Mouse (Mus musculus) limb, embryonic 15.5 days (tissue): ENCODE measurements around the gene Isl2. TPM values are rescaled to one million over a fixed set of nuclear protein-coding genes. Genes with fewer than 3 reads are reported as not detected.

Experiments
- ATAC-seq: fragments of 200-750 bp; cut with Nextera tagmentation; 2 replicates; pipeline ENCODE4 v1.8.0; 2017; ENCODE audit warnings: low read depth, moderate TSS enrichment; ENCODE audit not compliant: insufficient number of reproducible peaks, low FRiP score, low TSS enrichment
- H3K27ac ChIP-seq: fragments of 300-500 bp; sonication (generic); 2 replicates; pipeline ENCODE4 v1.5.1; 2015; ENCODE audit warnings: moderate library complexity, mild to moderate bottlenecking, inconsistent platforms
- H3K27me3 ChIP-seq: fragments of 300-500 bp; sonication (generic); 2 replicates; pipeline ENCODE4 v1.6.1; 2015; ENCODE audit warnings: inconsistent platforms
- H3K36me3 ChIP-seq: fragments of 300-500 bp; sonication (generic); 2 replicates; pipeline ENCODE4 v1.6.1; 2015; ENCODE audit warnings: inconsistent platforms
- H3K4me1 ChIP-seq: fragments of 300-500 bp; sonication (generic); 2 replicates; pipeline ENCODE4 v1.6.1; 2015; ENCODE audit warnings: inconsistent platforms
- H3K4me2 ChIP-seq: fragments of 300-500 bp; sonication (generic); 2 replicates; pipeline ENCODE4 v1.6.1; 2015; ENCODE audit warnings: mild to moderate bottlenecking, inconsistent platforms
- H3K4me3 ChIP-seq: fragments of 300-500 bp; sonication (generic); 2 replicates; pipeline ENCODE4 v1.5.1; 2015; ENCODE audit warnings: mild to moderate bottlenecking, inconsistent platforms
- H3K9ac ChIP-seq: fragments of 300-500 bp; sonication (generic); 2 replicates; pipeline ENCODE4 v1.6.1; 2015; ENCODE audit warnings: inconsistent platforms
- H3K9me3 ChIP-seq: fragments of 300-500 bp; sonication (generic); 2 replicates; pipeline ENCODE4 v1.6.1; 2016; ENCODE audit warnings: inconsistent platforms
- WGBS: fragments of 180-500 bp; shearing (Covaris S2); methylation state at CpG from one replicate; pipeline ENCODE4 v1.1.7; 2015; 5-methylcytosine and 5-hydroxymethylcytosine counted together
- polyA plus RNA-seq: library from polyadenylated mRNA; unstranded; fragments of >200 nt; fragmentation: Nextera tagmentation; extraction: Ambion mirVana; gene quantifications from 2 replicates; pipeline ENCODE4 v1.2.1, GENCODE M21; 2015

Isl2 gene
- polyA plus RNA-seq, 1 experiment from 2014 or later, result 0.19 TPM

DNA sequence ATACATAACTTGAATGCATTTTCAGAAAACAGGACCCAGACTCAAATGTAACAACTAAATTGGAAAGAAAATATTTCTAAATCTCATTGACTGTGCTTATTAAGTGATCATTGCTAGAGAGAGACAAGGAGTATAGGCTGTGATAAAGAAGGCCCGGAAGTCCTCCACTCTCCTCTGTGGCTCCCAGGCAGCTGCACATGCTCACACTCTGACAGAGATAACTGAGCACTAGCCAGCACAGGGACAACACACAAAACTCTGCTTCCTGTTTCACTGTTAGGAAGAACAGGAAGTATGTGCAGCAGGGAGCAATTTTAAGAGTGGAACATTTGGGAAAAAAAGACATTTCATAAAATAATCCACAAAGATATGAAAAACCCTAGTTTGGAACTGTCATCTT, 16.5 kb downstream of the Isl2 start:
- Histone ChIP-seq H3K9ac (no peak overlapping the region), H3K27ac (no peak overlapping the region), H3K4me1 (0 out of 2 replicates have a peak, but pooled peaks cover 2% of the 10 kb centered on the region), H3K27me3 (peaks cover 2% of the 10 kb centered on the region), H3K36me3 (no peaks in the 10 kb centered on the region), H3K4me2 (no peak overlapping the region), H3K4me3 (no peak overlapping the region), H3K9me3 (no peaks in the 10 kb centered on the region)
- no peak for ATAC-seq
- WGBS, result 60% methylated on average over 1 of the region's 1 CpGs

DNA sequence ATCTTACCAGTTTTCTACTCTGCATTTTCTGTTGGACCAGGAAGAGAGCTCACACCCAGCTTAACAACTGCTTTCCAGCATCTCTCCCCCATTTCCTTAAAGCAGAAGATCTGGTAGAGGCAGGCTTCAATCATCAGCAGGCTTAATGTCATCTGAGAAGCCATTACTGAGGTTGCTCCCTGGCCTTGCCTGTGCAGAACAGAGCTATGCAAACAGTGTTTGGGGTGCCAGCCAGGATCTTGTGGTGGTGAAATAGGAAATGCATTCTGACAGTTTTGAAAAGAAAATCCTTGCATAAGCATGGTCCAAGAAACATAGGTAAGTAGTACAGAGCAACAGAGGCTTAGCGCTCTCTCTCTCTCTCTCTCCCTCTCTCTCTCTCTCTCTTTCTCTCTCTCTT, 22.5 kb downstream of the Isl2 start:
- no peak overlapping the region for H3K4me2 ChIP-seq
- no peak overlapping the region for H3K9ac ChIP-seq
- 85% methylated on average over 1 of the region's 1 CpGs for WGBS
- 0 out of 2 replicates have a peak, but pooled peaks cover 2% of the 10 kb centered on the region for H3K4me1 ChIP-seq
- no peak overlapping the region for H3K4me3 ChIP-seq
- H3K27me3 ChIP-seq, result no peaks in the 10 kb centered on the region
- ATAC-seq, result no peak
- no peaks in the 10 kb centered on the region for H3K36me3 ChIP-seq
- no peaks in the 10 kb centered on the region for H3K9me3 ChIP-seq
- no peak overlapping the region for H3K27ac ChIP-seq

GRCm38 (mm10) chr9:55568466-55569159, 30.1 kb downstream of the Isl2 start:
- WGBS, result 37% methylated on average over 5 of the region's 5 CpGs
- Histone ChIP-seq H3K4me3 (no peak overlapping the region), H3K4me1 (peaks cover 5% of the 10 kb centered on the region; the same call in 1 of the 2 replicates), H3K36me3 (no peaks in the 10 kb centered on the region), H3K9me3 (no peaks in the 10 kb centered on the region), H3K4me2 (no peak overlapping the region), H3K27me3 (no peaks in the 10 kb centered on the region), H3K27ac (no peak overlapping the region), H3K9ac (no peak overlapping the region)
- no peak for ATAC-seq

- 80% methylated on average over 1 of the region's 1 CpGs for WGBS
- H3K4me2 ChIP-seq, result no peak overlapping the region
- H3K27me3 ChIP-seq, result no peaks in the 10 kb centered on the region
- no peak overlapping the region for H3K4me3 ChIP-seq
- peaks cover 5% of the 10 kb centered on the region; the same call in 1 of the 2 replicates for H3K4me1 ChIP-seq
- H3K9ac ChIP-seq, result no peak overlapping the region
- H3K27ac ChIP-seq, result no peak overlapping the region
- ATAC-seq, result no peak
- H3K9me3 ChIP-seq, result no peaks in the 10 kb centered on the region
- no peaks in the 10 kb centered on the region for H3K36me3 ChIP-seq
Measured at GRCm38 (mm10) chr9:55571071-55571470, 32.6 kb downstream of the Isl2 start.

DNA sequence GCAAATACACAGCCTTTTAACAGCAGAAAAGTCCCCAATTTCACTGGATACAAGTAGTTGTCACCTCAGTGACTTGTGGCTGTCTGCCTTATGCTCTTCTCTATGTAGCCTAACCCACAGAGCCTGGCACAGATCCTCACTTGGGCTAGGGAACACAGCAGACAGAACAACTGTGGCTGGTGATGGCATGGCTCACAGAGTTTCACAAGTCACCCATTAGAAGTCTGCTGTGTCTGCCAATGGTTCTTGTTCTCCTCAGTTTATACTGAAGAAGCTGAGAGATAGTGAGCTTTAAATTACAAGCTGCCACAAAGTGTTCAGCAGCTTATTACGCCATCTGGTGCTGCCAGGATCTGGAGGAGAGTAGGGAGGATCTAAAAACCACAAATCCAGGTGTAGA, 38.1 kb downstream of the Isl2 start:
- Histone ChIP-seq H3K4me3 (no peak overlapping the region), H3K9ac (no peak overlapping the region), H3K36me3 (0 out of 2 replicates have a peak, but pooled peaks cover 5% of the 10 kb centered on the region), H3K4me2 (no peak overlapping the region), H3K9me3 (no peaks in the 10 kb centered on the region), H3K4me1 (no peaks in the 10 kb centered on the region), H3K27me3 (no peaks in the 10 kb centered on the region), H3K27ac (no peak overlapping the region)
- 76% methylated on average over 1 of the region's 1 CpGs for WGBS
- ATAC-seq, result no peak

DNA sequence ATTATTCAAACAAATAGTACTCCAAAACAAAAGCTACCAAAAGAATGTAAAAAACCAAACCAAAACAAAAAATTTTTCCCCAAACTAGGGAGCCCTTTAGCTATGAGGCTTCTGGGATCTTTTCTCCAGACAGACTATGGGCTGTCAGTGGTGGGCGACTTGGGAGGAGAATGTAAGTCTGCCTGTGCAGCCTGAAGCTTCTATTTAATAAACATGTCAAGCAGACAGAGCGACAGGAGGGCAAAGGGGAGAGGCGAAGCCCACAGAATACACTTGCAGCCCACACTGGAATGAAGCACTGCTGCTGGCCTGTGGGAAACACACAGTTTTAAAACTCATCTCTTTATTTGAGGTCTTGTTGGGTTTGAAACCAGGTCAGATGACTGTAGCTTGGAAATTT, 42.9 kb downstream of the Isl2 start:
- Histone ChIP-seq H3K36me3 (0 out of 2 replicates have a peak, but pooled peaks cover 5% of the 10 kb centered on the region), H3K9ac (no peak overlapping the region), H3K27me3 (no peaks in the 10 kb centered on the region), H3K4me3 (no peak overlapping the region), H3K9me3 (no peaks in the 10 kb centered on the region), H3K4me2 (no peak overlapping the region), H3K27ac (no peak overlapping the region), H3K4me1 (no peaks in the 10 kb centered on the region)
- ATAC-seq, result no peak
- 33% methylated on average over 3 of the region's 3 CpGs for WGBS

- 80% methylated on average over 6 of the region's 6 CpGs for WGBS
Measured at GRCm38 (mm10) chr9:55586141-55586540, 47.7 kb downstream of the Isl2 start.

More at GRCm38 (mm10) chr9:55586141-55586540, 47.7 kb downstream of the Isl2 start:
- H3K4me2 ChIP-seq, result no peak overlapping the region
- no peaks in the 10 kb centered on the region; the same call in 1 of the 2 replicates for H3K36me3 ChIP-seq
- H3K27ac ChIP-seq, result no peak overlapping the region
- H3K27me3 ChIP-seq, result no peaks in the 10 kb centered on the region
- H3K4me1 ChIP-seq, result no peaks in the 10 kb centered on the region
- no peak overlapping the region for H3K9ac ChIP-seq
- ATAC-seq, result no peak
- H3K9me3 ChIP-seq, result no peaks in the 10 kb centered on the region
- no peak overlapping the region for H3K4me3 ChIP-seq

Other genes with a start within 250 kb of the Isl2 start
- gene Nrg4, start 211.8 kb upstream of the Isl2 start, polyA plus RNA-seq, result 1.9 and 2.1 TPM in 2 replicates
- gene Tmem266, start 211.8 kb upstream of the Isl2 start, polyA plus RNA-seq, result 0.65 and 0.90 TPM in 2 replicates
- 188 and 191 TPM in 2 replicates for gene Etfa, start 26.4 kb upstream of the Isl2 start, polyA plus RNA-seq